Mouse (Mus musculus) neural tube, embryonic 10.5 days (tissue): ENCODE data around the gene Unc5b.
"Not testable (repeated sequence)": the region's sequence is repeated elsewhere in the genome, so short reads cannot be mapped to it uniquely, and the experiment has no call there.

ENCODE experiments used
- DNase-seq: peaks from one replicate; pipeline ENCODE4 v3.0.0-alpha.2; 2017; ENCODE audit warnings: low spot score; ENCODE audit errors: extremely low spot score

The Unc5b gene

DNA sequence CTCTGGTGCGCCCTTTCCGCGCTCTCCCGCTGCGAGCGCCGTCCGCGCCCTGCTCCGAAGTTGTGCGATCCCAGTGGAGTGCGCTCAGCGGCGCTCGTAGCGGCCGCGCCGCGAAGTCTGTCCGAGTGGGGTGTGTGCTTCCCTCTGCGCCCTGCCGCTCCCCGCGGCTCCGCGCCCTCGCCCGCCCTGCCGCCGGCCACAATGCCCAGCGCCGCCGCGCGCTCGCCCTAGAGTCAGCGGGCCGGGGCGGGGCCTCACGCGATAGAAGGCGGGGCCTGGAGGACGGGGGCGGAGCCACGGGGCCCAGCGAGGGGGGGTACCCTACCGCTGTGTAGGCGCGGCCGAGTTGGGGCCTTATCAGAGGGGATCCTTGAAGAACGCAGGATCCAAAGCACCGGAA lies at the start of gene Unc5b:
Gene Unc5b, minus strand, starts transcription at position 203 of the 400 bp plus-strand sequence.
- no peak for DNase-seq

DNA sequence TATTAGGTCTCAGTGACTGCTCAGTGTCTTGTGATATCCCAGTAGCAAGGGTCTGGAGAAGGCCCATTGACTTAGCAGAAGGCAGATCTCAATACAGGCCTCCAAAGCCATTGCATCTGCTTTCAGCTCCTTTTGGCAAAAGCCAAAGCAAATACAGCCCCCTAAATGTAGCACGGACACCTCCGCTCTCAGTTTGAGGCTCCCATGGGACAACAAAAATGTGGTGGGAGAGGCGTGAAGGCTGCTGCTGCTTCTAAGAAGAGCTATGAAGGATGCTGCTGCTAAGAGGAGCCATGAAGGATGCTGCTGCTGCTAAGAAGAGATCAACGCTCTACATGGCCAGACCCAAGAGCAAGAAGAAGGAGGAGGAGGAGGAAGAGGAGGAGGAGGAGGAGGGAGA lies 48.4 kb upstream of the Unc5b start:
- DNase-seq: no peak

DNA sequence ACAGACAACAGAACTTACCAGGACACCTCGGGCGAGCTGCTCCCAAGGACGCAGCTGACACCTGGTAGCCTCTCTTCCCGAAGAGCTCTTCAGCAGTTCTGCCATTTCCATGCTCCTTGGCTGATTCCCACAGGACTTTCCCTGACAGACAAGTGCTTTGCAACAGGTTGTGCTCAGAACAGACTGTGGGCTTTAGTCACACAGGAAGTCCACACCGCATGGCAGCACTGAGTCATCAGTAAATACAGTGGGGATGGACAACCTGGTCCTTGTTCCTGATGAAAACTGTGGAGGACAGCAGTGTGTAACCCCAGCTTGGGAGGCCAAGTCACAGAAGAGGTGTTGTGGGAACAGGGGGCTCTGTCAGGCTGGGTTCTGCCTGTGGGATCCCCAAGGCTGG lies 45.7 kb upstream of the Unc5b start:
- DNase-seq: no peak

DNA sequence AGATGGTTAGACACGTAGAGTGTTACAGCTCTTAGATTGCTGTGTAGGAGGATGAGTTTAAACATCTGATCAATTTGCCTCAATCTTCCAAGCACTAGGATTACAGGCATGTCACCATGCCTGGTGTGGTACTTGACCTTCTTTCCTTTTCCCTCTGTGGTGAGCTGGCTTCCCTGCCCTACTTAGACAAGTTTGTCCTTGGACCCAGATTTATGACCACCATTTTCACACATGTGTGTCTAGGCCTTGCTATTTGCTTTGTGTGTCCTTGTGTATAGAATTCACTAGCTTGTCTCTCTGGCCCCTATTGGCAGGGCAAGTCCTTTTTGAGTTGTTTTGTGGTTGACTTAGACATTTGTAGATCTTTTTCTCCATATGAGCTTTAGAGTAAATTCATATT lies 43.6 kb upstream of the Unc5b start:
- DNase-seq: no peak

DNA sequence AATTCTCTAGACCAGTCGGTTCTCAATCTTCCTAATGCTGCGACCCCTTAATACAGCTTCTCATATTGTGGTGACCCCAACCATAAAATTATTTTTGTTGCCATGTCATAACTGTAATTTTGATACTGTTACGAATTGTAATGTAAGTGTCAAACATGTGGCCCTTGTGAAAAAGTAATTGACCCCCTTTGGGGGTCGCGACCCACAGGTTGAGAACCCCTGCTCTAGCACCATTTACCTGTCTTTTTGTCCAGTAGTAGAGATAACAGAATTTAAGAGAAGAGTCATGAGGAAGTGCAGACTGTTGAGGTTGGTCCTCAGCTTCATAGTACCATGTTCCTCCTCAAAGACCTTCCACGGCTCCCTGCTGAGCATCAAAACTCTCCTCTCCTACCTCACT lies 31.9 kb upstream of the Unc5b start:
- no peak for DNase-seq

DNA sequence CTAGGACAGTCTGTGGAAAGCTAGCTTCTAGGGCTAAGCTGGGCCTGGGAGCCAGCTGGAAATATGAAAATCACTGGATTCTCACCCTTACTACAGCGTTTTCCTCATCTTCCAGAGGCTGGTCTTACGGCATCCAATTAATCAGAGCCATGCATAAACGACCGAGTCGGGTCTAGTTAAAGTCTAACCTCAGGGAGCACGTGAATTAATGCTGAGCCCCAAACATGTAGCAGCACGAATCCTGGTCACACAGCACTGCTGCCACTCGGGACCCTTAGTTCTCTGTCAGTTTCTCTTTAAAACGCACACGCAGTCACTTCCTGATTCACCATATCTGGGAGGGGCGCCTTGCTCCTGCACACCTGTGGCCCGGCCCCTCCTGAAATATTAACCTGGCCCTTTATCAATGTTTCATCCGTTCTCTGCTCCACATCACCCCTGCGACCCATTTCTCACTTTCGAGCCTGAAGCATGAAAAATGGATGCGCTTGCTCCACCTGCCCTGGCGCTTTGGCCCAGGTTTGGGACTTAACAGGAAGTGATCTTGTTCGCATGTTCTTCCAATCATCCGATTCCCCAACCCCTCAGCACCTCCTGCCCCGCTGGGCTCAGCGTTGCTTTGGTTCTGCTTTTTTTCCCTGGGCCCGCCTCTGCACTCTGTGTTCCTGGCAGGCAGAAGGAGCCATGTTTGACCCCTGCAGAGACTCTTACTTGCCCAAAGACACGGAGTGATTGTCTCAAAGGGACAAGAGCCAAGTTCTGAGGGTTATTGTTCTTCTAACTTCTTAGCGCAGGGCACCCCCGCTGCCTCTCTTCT lies 31.3 kb upstream of the Unc5b start:
- no peak for DNase-seq

DNA sequence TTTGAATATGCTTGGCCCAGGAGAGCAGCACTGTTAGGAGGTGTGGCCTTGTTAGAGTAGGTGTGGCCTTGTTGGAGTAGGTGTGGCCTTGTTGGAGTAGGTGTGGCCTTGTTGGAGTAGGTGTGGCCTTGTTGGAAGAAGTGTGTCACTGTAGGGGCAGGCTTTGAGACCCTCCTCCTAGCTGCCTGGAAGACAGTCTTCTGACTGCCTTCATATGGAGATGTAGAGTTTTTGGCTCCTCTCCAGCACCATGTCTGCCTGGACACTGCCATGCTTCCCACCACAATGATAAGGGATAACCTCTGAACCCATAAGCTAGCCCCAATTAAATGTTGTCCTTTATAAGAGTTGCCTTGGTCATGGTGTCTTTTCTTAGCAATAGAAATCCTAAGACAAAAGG lies 13.9 kb upstream of the Unc5b start:
- not testable (repeated sequence) for DNase-seq

DNA sequence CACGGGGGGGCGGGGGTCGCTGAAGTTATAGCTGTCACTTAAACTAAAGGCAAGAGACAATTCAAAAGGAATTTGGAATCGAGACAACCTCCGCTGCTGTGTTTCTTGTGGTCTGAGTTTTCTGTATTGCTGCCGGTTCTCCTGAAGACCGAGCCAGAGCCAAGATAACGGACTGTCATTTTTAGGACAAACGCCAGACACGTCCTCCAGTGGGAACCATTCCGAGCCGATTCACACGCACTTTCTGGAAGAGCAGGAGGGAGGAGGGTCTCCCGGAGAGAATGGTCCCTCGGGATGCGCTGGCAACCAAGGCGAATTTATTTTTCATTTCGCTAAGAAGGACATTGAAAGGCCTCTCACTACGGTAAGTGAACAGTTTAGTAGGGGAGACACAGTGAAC lies 7.4 kb upstream of the Unc5b start:
- DNase-seq: no peak

DNA sequence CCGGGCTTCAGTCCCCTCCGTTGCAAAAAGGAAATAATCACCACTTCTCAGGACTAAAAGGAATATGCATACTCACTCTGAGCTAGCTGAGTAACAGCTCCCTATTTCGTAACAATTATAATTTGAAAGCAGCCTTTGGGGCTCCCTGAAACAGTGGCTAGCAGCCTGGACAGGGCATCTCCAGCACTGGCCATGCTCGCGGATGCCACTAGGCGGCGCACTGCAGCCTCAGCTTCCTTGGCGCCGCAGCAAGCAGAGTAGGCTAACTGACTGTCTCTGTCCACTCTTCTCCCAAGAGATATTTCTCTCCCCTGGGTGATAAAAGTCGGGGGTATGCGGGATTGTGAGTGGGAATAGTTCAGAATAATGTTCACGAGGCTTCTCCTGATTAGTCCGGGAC lies 3.6 kb upstream of the Unc5b start:
- peak; percentile 84 for DNase-seq

DNA sequence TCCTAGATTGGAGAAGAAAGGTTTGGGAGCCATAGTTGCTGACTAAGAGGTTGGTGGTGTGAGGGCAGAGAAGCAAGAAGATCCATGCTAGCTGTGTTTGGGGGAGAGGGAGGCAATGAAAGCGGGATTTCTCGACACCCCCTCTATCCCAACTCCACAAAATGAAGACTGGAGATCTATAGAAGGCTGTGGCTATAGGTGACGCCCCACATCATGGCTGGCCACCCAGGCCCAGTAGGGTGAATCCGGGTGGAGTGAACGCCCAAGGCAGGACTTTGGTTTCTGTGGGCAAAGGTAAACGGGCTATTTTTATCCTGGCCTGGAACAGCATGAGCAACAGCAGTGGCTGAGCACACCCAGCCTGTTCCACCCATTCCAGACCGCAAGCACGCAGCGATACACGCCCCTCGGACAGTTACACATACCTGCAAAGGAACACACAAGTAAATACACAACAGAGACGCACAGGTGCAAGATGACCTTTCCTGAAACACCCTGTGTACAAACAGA lies 1.3 kb upstream of the Unc5b start:
- DNase-seq: no peak

DNA sequence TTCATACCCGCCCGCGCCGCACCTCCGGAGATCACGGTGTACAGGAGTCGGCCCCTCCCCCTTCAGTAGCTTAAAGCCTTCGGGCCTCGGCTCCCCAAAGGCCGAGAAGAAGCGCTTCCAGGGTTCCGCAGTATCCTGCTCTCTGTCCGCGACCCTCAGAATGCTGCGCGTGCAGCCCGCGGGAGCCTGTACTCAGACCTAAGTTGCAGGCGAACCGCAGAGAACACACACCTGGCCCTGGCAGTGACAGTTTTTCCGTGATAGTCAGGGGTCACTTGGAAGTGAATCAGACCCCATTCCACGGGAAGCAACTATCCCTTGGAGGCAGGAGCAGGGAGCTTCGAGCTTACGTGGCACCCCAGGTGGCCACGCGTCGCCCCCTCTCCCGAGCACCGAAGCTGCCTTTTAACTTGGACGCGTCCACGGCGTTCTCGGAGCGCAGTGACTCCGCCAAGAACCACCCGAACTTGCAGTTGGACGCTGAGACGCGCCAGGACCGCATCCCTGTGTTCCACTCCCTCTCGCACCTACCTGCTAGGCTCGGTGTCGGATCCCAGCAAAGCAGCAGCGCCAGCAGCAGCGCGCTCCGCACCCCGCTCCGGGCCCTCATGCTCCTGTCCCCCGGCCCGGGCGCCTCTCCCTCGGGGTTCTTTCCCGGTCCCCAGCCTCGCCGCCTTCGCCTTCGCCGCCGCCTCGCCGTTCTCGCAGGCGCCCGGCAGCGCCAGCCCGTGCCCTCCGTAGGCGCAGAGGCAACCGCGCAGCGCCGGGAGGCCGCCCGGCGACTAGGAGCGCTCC lies 628 bp downstream of the Unc5b start:
- DNase-seq: no peak

DNA sequence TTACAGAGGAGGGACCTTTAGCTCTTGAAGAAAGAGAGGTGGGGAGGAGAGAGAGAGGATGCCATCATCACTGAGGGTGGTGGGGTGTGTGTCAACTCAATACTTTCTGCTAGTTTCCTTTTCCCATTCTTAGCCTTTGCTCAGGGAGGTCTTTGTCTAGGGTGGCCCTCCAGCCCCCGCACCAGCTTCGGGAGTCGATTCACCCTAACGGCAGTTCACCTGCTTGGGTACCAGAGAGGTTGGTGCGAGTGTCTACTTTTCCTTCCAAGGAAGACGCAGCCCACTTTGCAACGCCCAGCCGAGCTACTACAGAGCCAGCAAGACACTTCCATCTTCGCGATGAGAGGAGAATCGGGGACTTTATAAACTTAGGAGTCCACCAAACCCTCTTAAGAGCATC lies 1.4 kb downstream of the Unc5b start:
- no peak for DNase-seq

DNA sequence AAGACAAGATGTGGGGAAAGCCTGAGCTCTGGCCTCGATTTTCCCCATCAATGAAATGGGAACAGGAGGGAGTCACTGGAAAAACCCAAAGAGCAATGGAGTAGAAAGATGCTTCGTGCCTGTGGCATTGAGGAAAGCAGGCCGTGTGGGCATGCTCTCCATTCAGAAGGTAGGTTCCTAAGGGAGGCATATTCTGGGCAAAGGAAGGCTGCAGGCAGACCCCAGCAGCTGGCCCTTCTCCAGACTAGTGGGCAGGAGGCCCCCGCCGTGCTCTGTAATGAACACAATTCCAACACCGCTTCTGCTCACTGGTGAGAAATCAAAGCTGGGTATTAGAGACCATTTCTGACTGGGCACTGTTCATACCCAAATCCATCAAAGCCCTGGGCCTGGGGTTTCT lies 2.3 kb downstream of the Unc5b start:
- no peak for DNase-seq

DNA sequence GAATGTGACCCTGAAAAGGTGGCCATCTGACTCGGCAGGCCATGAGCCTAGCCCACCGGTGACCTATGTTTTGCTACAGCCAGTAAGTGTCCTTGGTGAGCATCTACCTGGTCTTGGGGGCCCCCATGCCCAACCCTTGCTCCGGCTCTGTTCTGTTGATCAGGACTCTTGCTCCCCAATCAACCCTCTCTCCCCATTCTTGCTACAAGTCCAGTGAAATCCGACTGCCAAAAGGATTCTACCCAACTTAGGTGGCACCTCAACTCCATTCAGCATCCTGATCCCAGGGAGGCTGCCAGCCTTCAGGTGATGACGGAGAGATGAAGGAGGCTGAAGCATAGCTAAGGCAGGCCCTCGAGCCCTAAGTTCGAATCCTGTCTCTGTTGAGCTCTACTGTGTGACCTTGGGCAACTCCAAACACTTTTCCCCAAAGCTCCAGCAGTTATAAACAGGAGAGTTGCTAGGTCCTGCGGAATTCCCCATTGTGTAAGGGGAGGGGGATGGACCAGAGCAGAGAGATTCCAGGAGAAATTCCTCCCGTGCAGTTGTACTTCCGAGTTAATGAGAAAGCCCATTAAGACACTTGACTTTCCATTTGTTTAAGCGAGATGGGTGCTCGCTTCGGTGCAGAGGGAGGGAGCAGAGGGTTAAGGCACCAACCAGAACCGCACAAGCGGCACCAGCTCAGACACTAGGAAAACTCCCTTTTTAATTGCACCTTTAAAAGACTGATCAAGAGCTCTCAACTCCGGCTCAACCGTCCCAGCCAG lies 3.3 kb downstream of the Unc5b start:
- no peak for DNase-seq

DNA sequence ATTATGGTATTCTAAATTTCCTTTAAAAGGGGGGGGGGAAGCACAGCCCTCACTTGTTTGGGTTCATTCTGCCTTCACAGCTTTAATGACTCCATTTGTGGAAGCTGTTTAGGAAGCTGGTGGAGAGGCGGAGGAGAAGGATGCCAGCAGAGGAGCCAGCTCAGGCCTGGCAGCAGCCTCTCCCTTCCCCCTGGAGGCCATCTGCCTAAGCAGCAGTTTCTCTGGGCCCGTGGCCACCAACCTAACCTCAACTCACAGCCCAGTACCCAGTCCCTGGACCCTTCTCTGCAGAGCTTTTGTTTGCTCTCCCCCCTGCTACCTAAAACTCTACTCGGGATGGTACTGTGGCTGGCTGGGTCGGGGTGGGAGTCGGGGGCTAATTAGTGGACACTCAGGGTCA lies 4.1 kb downstream of the Unc5b start:
- no peak for DNase-seq

DNA sequence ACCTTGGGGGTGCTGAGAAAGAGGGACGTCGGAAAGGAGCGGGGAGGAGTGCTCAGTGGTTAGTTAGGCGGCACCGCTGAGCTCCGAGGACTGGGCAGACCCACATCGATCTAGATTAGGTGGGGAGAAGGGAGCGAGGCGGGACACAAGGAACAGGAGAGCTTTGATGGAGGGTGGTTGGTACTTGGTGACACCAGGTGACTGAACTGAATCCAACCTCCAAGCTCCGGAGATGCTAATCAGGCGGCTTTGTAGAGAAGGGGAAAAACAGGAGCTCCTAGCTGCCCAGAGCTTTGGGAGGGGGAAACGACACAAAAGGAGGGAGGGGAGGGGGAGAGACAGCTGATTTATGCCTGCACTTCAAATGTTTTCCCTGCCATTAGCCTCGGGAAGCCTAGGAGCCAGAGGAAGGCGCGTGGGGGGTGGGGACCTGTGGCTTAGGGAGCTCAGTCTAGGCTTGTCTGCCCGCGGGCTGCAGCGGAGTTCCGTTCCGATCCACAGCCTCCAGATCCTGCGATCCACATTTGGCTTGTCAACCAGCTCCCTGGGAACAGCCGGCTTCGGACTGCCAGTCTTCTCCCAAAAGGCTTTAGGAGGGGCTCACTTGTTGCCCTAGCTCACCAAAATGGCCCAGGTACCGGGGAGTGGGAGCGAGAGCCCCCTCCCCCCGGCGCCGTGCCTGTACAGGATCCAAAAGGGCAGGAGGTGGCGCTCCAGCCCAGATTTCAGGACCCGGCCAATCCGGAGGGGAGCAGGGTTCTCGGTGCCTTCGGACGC lies 4.7 kb downstream of the Unc5b start:
- DNase-seq: peak; percentile 82

DNA sequence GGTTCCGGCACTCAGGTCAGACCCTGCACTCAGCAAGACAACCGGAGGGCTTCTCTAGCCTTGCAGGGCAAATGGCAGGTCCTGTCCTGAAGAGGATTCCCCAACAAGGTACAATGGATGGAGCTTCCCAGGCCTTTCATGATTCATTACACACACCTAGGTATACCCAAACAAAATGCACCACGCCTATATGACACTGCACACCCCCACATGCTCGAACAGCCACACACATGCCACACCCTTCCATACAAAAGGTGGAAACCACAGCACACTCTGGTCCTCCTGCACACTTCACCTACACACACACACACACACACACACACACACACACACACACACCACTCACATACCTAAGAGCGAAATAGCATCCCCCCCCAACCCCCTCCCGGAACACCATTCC lies 5.4 kb downstream of the Unc5b start:
- no peak for DNase-seq

DNA sequence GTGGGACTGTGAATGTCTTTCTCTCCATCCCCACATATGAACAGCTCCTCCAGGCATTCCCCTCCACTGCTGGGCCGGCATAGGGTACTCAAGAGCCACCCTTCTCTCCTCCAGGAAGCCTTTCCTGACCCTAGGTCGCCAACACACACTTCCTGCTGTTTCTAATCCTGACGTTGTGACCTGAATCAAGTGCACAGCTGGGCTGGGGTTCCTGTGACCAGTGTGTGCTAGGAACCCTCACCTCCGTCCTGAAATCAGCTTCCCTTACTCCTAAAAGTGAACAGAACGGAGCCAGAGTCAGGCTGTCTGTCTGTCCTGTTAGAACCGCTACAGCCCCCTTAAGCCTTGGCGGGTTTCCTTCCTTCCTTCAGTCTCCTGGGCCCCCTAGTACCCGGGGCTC lies 7.6 kb downstream of the Unc5b start:
- no peak for DNase-seq

DNA sequence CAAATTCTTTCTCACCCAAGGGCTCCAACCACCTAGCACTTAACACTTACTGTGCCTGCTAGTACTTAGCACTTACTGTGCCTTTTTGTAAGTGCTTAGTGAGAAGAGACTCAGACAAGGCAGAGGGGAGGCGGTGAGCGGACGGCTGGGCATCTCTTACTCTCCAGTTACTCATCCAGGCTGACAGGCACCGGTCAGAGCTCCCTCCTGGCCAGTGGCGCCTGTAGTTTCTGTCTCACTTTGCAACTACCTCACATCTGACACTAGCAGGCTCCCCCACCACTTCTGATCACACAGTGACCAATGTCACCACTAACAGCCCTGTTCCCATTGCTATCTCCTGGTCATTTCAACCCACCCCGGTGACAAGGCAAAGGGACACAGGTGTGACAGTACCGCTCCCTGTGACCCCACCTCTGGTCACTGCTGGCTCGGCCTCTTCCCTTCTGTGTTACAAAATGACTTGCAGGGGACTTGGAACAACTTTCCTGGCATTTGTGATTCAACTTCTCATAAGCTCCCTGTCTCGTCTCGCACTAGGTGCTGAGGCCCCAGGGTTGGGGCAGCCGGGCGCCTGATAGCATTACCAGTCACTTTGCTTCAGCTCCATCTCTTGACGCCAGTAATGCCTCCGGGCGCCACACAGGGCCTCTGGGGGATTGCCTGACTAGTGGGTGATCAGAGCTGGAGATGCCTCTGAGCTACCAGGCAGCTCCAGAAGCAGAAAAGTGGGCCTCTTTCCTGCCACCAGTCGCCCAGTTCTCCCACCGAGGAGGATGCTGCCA lies 8.5 kb downstream of the Unc5b start:
- DNase-seq: no peak

DNA sequence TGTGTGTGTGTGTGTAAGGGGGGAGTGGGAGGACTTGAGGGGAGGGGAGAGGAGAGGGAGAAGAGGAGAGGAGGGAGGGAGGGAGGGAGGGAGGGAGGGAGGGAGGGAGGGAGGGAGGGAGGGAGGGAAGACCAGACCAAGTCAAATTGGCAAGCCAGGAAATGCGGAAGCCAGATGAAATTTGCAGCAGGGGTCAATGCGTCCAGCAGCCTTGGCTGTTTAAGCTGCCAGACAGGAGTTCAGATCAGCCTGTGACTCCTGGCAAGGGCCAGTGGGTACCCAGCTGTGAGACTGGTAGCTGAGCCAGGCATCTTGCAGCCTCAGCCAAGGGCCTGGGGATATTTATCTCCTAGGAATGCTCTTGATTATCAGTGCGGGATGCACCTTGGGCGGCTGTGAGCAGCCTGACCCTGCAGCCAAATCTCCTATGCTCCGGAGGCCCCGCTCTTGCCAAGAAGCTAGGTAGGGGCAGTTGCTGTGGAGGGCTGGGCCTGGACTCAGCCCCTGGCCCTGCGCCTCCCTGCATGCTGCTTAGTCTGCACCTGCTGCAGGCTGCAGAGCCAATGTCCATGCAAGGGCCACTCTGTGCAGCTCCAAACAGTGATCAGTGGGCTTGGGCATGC lies 9.5 kb downstream of the Unc5b start:
- no peak for DNase-seq
